Mouse (Mus musculus): ENCODE results near the gene Inha. TPM values are rescaled to one million over a fixed set of nuclear protein-coding genes. Genes with fewer than 3 reads are reported as not detected.

Gene Inha
- total RNA-seq, 1 experiment from 2014 or later: not detected

GRCm38 (mm10) chr1:75548871-75549270 lies 42.0 kb downstream of the Inha start:
- no peak for ATAC-seq (replicated peaks; ENCODE audit: insufficient number of reproducible peaks, low FRiP score, low TSS enrichment, poor library complexity, severe bottlenecking)

GRCm38 (mm10) chr1:75549289-75550279 lies 42.7 kb downstream of the Inha start:
- no peak for ATAC-seq (replicated peaks; ENCODE audit: insufficient number of reproducible peaks, low FRiP score, low TSS enrichment, poor library complexity, severe bottlenecking)

- no peak for ATAC-seq (replicated peaks; ENCODE audit: insufficient number of reproducible peaks, low FRiP score, low TSS enrichment, poor library complexity, severe bottlenecking)
Measured at GRCm38 (mm10) chr1:75550586-75550985, 43.7 kb downstream of the Inha start.

GRCm38 (mm10) chr1:75555680-75556079 lies 48.8 kb downstream of the Inha start:
- no peak for ATAC-seq (replicated peaks; ENCODE audit: insufficient number of reproducible peaks, low FRiP score, low TSS enrichment, poor library complexity, severe bottlenecking)

- no peak for ATAC-seq (replicated peaks; ENCODE audit: insufficient number of reproducible peaks, low FRiP score, low TSS enrichment, poor library complexity, severe bottlenecking)
Measured at GRCm38 (mm10) chr1:75556143-75556781, 49.4 kb downstream of the Inha start.

- ATAC-seq (replicated peaks; ENCODE audit: insufficient number of reproducible peaks, low FRiP score, low TSS enrichment, poor library complexity, severe bottlenecking): no peak
Measured at GRCm38 (mm10) chr1:75557041-75557440, 50.2 kb downstream of the Inha start.

GRCm38 (mm10) chr1:75558388-75559178 lies 51.7 kb downstream of the Inha start:
- ATAC-seq (replicated peaks; ENCODE audit: insufficient number of reproducible peaks, low FRiP score, low TSS enrichment, poor library complexity, severe bottlenecking): no peak

- ATAC-seq (replicated peaks; ENCODE audit: insufficient number of reproducible peaks, low FRiP score, low TSS enrichment, poor library complexity, severe bottlenecking): peak; percentile 40; the same call in 1 of the 2 replicates
Measured at GRCm38 (mm10) chr1:75559212-75559925, 52.5 kb downstream of the Inha start.

Other genes with a start within 250 kb of the Inha start
- not detected in 3 replicates for gene Ptprn, start 242.6 kb upstream of the Inha start, total RNA-seq (2017)
- not detected in 3 replicates for gene Resp18, start 228.7 kb upstream of the Inha start, total RNA-seq (2017)
- 24.0 to 37.3 TPM (median 32.1 TPM) in 3 replicates for gene Dnpep, start 189.1 kb upstream of the Inha start, total RNA-seq (2017)
- not detected in 3 replicates for gene Des, start 146.7 kb upstream of the Inha start, total RNA-seq (2017)
- gene Speg, start 131.8 kb upstream of the Inha start, total RNA-seq (2017): 0.49 TPM in 1 of 3 replicates, not detected in the others
- 39.2 to 56.0 TPM (median 55.4 TPM) in 3 replicates for gene Gmppa, start 71.1 kb upstream of the Inha start, total RNA-seq (2017)
- gene Asic4, start 56.6 kb upstream of the Inha start, total RNA-seq (2017): not detected in 3 replicates
- 3.6 to 11.4 TPM (median 4.3 TPM) in 3 replicates for gene Chpf, start 27.8 kb upstream of the Inha start, total RNA-seq (2017)
- gene Tmem198, start 27.5 kb upstream of the Inha start, total RNA-seq (2017): 0.21 to 3.7 TPM (median 0.86 TPM) in 3 replicates
- gene Obsl1, start 625 bp upstream of the Inha start, total RNA-seq (2017): not detected in 3 replicates
- 19.2 to 30.0 TPM (median 26.6 TPM) in 3 replicates for gene Stk11ip, start 14.5 kb downstream of the Inha start, total RNA-seq (2017)
- gene Slc4a3, start 39.2 kb downstream of the Inha start, total RNA-seq (2017): 0.21 TPM in 1 of 3 replicates, not detected in the others